20 mouse cellular contexts compared by ENCODE assay signal in genomic region chr5:147390772-147391171, GRCm38 (mm10). TPM values are rescaled to one million over a fixed set of nuclear protein-coding genes. Genes with fewer than 3 reads are reported as not detected.
DNase-seq lines count a peak whose midpoint lies in the region; TF ChIP-seq lines count a peak whose summit lies in the region.
"Had no signal": no experiment of that assay in that cellular context is flagged by ENCODE, and none has a peak within 500 bp of the region (broad histone marks: within the 10 kb centered on the region; RNA-seq: fewer than 3 reads in every experiment).

No protein-coding gene starts in this region.

- no peak for TF ChIP-seq RAD21 in MEL (IDR thresholded peaks at IDR 0.05; ENCODE audit: low read depth, low read length)

- TF ChIP-seq POLR2A in MEL (IDR thresholded peaks at IDR 0.05; ENCODE audit: control insufficient read depth in 1 of 2, insufficient read depth in 1 of 2, low read depth in 1 of 2, low read length in 2 of 2, poor library complexity in 1 of 2): no peak

- DNase-seq in heart, adult 11 months: peak; percentile 79
- no peak for DNase-seq in heart, embryonic 10.5 days (ENCODE audit: low spot score)
- DNase-seq in left cerebral cortex, postnatal 4 days: peak; percentile 27
- no peak for DNase-seq in left cerebral cortex, adult 8-10 months (ENCODE audit: low spot score in 2 of 2)
- DNase-seq in 416B (ENCODE audit: low read depth): peak; percentile 82
- DNase-seq in MEL (ENCODE audit: low read depth, low spot score): peak; percentile 40
- no peak for DNase-seq in adrenal gland, adult 2 months
- no peak for DNase-seq in adrenal gland, postnatal 14 days
- DNase-seq: adrenal gland, postnatal 25 days; B cell, adult 2 months; cerebellum, adult 9-10 months; gastrocnemius, postnatal 36 days; heart, adult 18-20 months; heart, postnatal 14 days had no signal

- no peak overlapping the region for H3K27ac ChIP-seq in heart, embryonic 10.5 days
- no peak overlapping the region for H3K27ac ChIP-seq in MEL (ENCODE audit: control insufficient read depth, low read depth, low read length)
- H3K27ac ChIP-seq: embryonic facial prominence, embryonic 10.5 days; forebrain, embryonic 15.5 days; heart, embryonic 15.5 days; hindbrain, embryonic 14.5 days had no signal

- H3K36me3 ChIP-seq in heart, embryonic 10.5 days: no peaks in the 10 kb centered on the region
- H3K36me3 ChIP-seq in MEL (ENCODE audit: control insufficient read depth in 1 of 2, insufficient read depth in 2 of 2, low read length in 2 of 2): no peaks in the 10 kb centered on the region; a peak in 1 of 4 replicates
- H3K36me3 ChIP-seq: embryonic facial prominence, embryonic 10.5 days; forebrain, embryonic 15.5 days; G1E; heart, embryonic 15.5 days had no signal

- H3K27me3 ChIP-seq in heart, embryonic 10.5 days (ENCODE audit: insufficient read depth, poor library complexity, severe bottlenecking): no peaks in the 10 kb centered on the region
- H3K27me3 ChIP-seq in MEL (ENCODE audit: control insufficient read depth in 1 of 2, insufficient read depth in 2 of 2, low read length in 2 of 2): no peaks in the 10 kb centered on the region
- H3K27me3 ChIP-seq: forebrain, embryonic 15.5 days had no signal

- no peaks in the 10 kb centered on the region for H3K4me1 ChIP-seq in heart, embryonic 10.5 days
- peaks cover 0 to 9% of the 10 kb centered on the region in 2 experiments; a peak in 2 of 4 replicates for H3K4me1 ChIP-seq in MEL (ENCODE audit: control insufficient read depth in 1 of 2, insufficient read depth in 2 of 2, low read length in 2 of 2)
- H3K4me1 ChIP-seq: embryonic facial prominence, embryonic 10.5 days; forebrain, embryonic 15.5 days; heart, embryonic 15.5 days had no signal

- no peak for TF ChIP-seq CTCF in MEL (IDR thresholded peaks at IDR 0.05 in 2 of 3, conservative IDR thresholded peaks at IDR 0.05 in 1 of 3; ENCODE audit: control insufficient read depth in 1 of 3, insufficient read depth in 1 of 3, low read depth in 2 of 3, low read length in 3 of 3, poor library complexity in 1 of 3, severe bottlenecking in 1 of 3)

- peak in 1 of 2 experiments; percentile 12; a peak in 1 of 4 replicates for TF ChIP-seq EP300 in MEL (IDR thresholded peaks at IDR 0.05; ENCODE audit: low read depth in 1 of 2, low read length in 2 of 2)

- intact Hi-C loops in left cerebral cortex, postnatal 4 days (cut with DNase I): no loop called here

- 64% methylated on average over 2 of the region's 2 CpGs for WGBS in heart, embryonic 10.5 days

- H3K9ac ChIP-seq in MEL (ENCODE audit: control insufficient read depth, low read depth, low read length, poor library complexity, severe bottlenecking): no peak overlapping the region
- H3K9ac ChIP-seq: forebrain, embryonic 15.5 days; heart, embryonic 15.5 days; hindbrain, embryonic 14.5 days had no signal

- H3K4me3 ChIP-seq in heart, embryonic 10.5 days: no peak overlapping the region
- no peak overlapping the region for H3K4me3 ChIP-seq in MEL (ENCODE audit: control insufficient read depth in 1 of 2, insufficient read depth in 1 of 2, low read depth in 2 of 2, low read length in 2 of 2)
- H3K4me3 ChIP-seq: embryonic facial prominence, embryonic 10.5 days; forebrain, embryonic 15.5 days; heart, embryonic 15.5 days had no signal

- no peaks in the 10 kb centered on the region for H3K9me3 ChIP-seq in heart, embryonic 10.5 days
- no peaks in the 10 kb centered on the region for H3K9me3 ChIP-seq in MEL (replicated peaks; ENCODE audit: insufficient read depth, low read length)
- H3K9me3 ChIP-seq: embryonic facial prominence, embryonic 10.5 days; forebrain, embryonic 15.5 days; heart, embryonic 15.5 days had no signal

- H3K79me2 ChIP-seq in MEL (ENCODE audit: control insufficient read depth, insufficient read depth, low read length, poor library complexity): no peaks in the 10 kb centered on the region

TF ChIP-seq in MEL, 35 proteins besides CTCF, POLR2A, EP300 and RAD21:
- no peak for TF ChIP-seq USF2 (IDR thresholded peaks at IDR 0.05; ENCODE audit: borderline replicate concordance in 1 of 2, insufficient read depth in 1 of 2, low read depth in 1 of 2, low read length in 2 of 2)
- no peak for TF ChIP-seq MYC (IDR thresholded peaks at IDR 0.05; ENCODE audit: low read depth, low read length)
- no peak for TF ChIP-seq ZC3H11A (IDR thresholded peaks at IDR 0.05; ENCODE audit: low read depth, low read length)
- TF ChIP-seq RCOR1 (IDR thresholded peaks at IDR 0.05; ENCODE audit: low read depth, low read length): peak; percentile 56; the same call in 1 of the 2 replicates
- TF ChIP-seq MXI1 (IDR thresholded peaks at IDR 0.05; ENCODE audit: low read depth, low read length): no peak
- peak; percentile 48; the same call in 1 of the 2 replicates for TF ChIP-seq ETS1 (IDR thresholded peaks at IDR 0.05; ENCODE audit: low read depth, low read length)

RNA-seq across cellular contexts. Expression of gene Flt3, which starts 9.5 kb away (rescaled TPM):
- polyA plus RNA-seq in heart, embryonic 10.5 days (2016; fragmentation: Nextera tagmentation; extraction: Ambion mirVana): 0.04 TPM in 1 of 2 replicates, not detected in the other
- under 1 TPM; 0.42 to 0.64 TPM for total RNA-seq in left cerebral cortex, postnatal 4 days (2021)
- total RNA-seq in left cerebral cortex, adult 8-10 months (2022): 1 to 10 TPM; 6.2 to 7.4 (median 6.7) TPM
- not detected in 2 replicates for total RNA-seq in MEL (2012; rRNA removed)
- under 1 TPM in 1 of 2 experiments, not detected in 1; 0.01 TPM for polyA plus RNA-seq in MEL (2012; ENCODE audit: insufficient read depth in 1 of 2, insufficient read length in 2 of 2, low read depth in 1 of 2, low replicate concordance in 2 of 2, missing spikeins in 1 of 2)
- total RNA-seq in adrenal gland, adult 2 months (2021): under 1 TPM; 0.24 to 0.35 TPM
- 0.07 and 0.15 TPM in 2 replicates for polyA plus RNA-seq in adrenal gland, adult 2 months (2012; rRNA removed)
- 0.07 and 0.94 TPM in 2 replicates for total RNA-seq in adrenal gland, postnatal 14 days (2021)
- total RNA-seq: adrenal gland, postnatal 25 days; gastrocnemius, adult 8-10 months had no signal
- polyA plus RNA-seq: G1E had no signal

RNA-seq across cellular contexts. Expression of gene Pan3, which starts 39.2 kb away (rescaled TPM):
- 31.6 and 38.8 TPM in 2 replicates for polyA plus RNA-seq in heart, embryonic 10.5 days (2016; fragmentation: Nextera tagmentation; extraction: Ambion mirVana)
- 100 to 1,000 TPM in 1 of 2 experiments, 10 to 100 TPM in 1; 90.3 to 107 TPM for total RNA-seq in left cerebral cortex, postnatal 4 days (2021)
- 100 to 1,000 TPM in 2 of 4 experiments, 10 to 100 TPM in 2; 80.0 to 106 (median 96.8) TPM for total RNA-seq in left cerebral cortex, adult 8-10 months (2022)
- 56.1 and 61.5 TPM in 2 replicates for total RNA-seq in MEL (2012; rRNA removed)
- polyA plus RNA-seq in MEL (2012; ENCODE audit: insufficient read depth in 1 of 2, insufficient read length in 2 of 2, low read depth in 1 of 2, low replicate concordance in 2 of 2, missing spikeins in 1 of 2): 10 to 100 TPM in 1 of 2 experiments, not detected in 1; 60.6 TPM
- 100 to 1,000 TPM in 1 of 2 experiments, 10 to 100 TPM in 1; 75.5 to 122 TPM for total RNA-seq in adrenal gland, adult 2 months (2021)
- 8.0 and 11.2 TPM in 2 replicates for polyA plus RNA-seq in adrenal gland, adult 2 months (2012; rRNA removed)
- total RNA-seq in adrenal gland, postnatal 14 days (2021): 102 and 110 TPM in 2 replicates

Comparison
In these comparisons a context has a peak if more than half of its experiments do, and no peak if none do; other contexts are left out.
1. DNase-seq: peak in heart, adult 11 months (single experiment), left cerebral cortex, postnatal 4 days (single experiment), 416B (single experiment) and MEL (single experiment); none in heart, embryonic 10.5 days (single experiment), left cerebral cortex, adult 8-10 months (0 of 2), adrenal gland, adult 2 months (single experiment) and adrenal gland, postnatal 14 days (single experiment).